Mouse (Mus musculus): Measurements from ENCODE around the gene Sult1c2.

GRCm38 (mm10) chr17:53846206-53846605 is at the start of gene Sult1c2:
- TF ChIP-seq CTCF (IDR thresholded peaks at IDR 0.05; ENCODE audit: low read depth, low read length): no peak
- no peak for TF ChIP-seq EP300 (IDR thresholded peaks at IDR 0.05; ENCODE audit: insufficient read depth, low read depth, low read length)
- no peak for TF ChIP-seq POLR2A (IDR thresholded peaks at IDR 0.05; ENCODE audit: insufficient read depth, low read length)

Data from ES-Bruce4 (cell line).